Mouse (Mus musculus) T-helper 17 cell (primary cell): ENCODE measurements around the gene Cnr2.

ENCODE experiments used
- in situ Hi-C, 2 experiments: fragments of 300-600 bp; cut with MboI, MseI; formaldehyde crosslinking; loops; 1 replicate in 1 of 2; 2 replicates in 1 of 2; pipeline ENCODE4 v1.15.1; 2025; ENCODE audit warnings: high pct_unique_total_duplicates in 2 of 2

Cnr2 gene

GRCm38 (mm10) chr4:135900008-135900407 lies 4.8 kb downstream of the Cnr2 start:
- in situ Hi-C loops = loop anchor here in 1 of 2 experiments (10.0 kb wide), 1 partner anchor 195 kb away; no protein-coding TSS in a partner anchor

DNA sequence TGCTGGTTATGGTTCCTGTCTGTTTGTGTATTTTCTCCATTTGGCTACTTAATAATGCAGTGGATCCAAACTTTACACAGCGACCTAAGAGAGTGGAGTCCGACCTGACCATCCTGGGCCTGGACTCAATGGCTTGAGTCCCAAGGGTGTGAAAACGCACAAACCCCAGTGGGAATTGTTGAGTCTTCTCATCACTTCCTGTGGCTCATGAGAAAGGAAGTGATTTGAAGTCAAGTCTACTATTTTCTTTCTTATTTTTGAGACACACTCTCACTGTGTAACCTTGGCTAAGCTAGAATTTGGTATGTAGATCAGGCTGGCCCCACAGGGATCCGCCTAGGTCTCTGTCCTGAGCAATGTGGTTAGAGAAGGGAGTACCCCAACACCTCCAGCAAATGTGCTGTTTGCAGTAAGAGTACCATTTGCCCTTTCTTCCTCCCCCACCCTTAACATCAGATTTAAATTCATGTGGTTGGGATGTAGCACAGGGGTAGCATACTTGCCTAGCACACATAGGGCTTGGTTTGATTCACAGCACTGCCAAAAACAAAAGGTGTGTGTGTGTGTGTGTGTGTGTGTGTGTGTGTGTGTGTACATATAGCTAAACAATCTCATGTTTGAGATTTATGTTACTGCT lies 7.5 kb downstream of the Cnr2 start:
- in situ Hi-C loops = loop anchor here in 1 of 2 experiments (10.0 kb wide), 1 partner anchor 198 kb away; no protein-coding TSS in a partner anchor

- in situ Hi-C loops = loop anchor here in 1 of 2 experiments (10.0 kb wide), 1 partner anchor 200 kb away; no protein-coding TSS in a partner anchor
Measured at GRCm38 (mm10) chr4:135904810-135905209, 9.6 kb downstream of the Cnr2 start.

DNA sequence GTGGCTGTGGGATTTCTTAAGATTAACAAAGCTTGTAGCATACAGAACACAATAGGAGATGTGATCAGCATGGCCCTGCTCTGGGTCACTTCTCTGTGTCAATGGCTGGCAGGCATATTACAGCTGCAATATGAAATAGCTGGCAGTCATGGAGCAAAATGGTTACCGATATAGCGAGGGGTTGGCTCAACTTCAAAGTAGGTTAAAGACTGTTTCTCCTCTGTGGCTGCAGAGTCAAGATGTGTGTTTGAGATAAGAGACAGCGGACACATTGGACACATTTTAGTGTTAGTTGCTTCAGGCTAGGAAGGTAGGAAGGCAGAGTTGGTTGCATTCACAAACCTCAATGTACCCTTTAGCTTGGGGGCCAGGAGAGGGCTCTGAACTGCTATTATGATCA lies 11.4 kb downstream of the Cnr2 start:
- in situ Hi-C loops = loop anchor here in 1 of 2 experiments (10.0 kb wide), 1 partner anchor 202 kb away; no protein-coding TSS in a partner anchor

GRCm38 (mm10) chr4:135909326-135910066 lies 14.3 kb downstream of the Cnr2 start:
- in situ Hi-C loops = loop anchor here in 1 of 2 experiments (10.0 kb wide), 1 partner anchor 205 kb away; no protein-coding TSS in a partner anchor

- in situ Hi-C loops = no loop called here
Measured at GRCm38 (mm10) chr4:135911531-135911930, 16.3 kb downstream of the Cnr2 start.

- in situ Hi-C loops = no loop called here
Measured at GRCm38 (mm10) chr4:135912164-135912563, 17.0 kb downstream of the Cnr2 start.

GRCm38 (mm10) chr4:135912835-135913234 lies 17.6 kb downstream of the Cnr2 start:
- in situ Hi-C loops = no loop called here

DNA sequence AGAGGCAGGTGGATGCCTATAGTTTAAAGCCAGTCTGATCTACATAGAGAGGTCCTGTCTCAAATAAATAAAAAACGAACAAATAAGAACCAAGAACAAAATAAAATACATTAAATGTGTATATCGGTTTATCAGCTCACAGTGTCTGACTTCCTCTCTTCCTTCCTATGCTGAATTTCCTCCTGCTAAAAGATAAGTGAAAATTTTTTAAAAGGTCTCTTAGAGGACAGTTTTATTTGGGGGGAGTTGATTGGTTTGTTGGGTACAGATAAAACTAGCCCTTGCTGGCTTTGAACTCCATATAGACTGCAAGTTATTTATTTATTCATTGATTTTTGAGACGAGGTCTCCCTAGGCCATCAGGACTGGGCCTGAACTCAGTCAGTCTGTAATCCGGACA lies 18.2 kb downstream of the Cnr2 start:
- in situ Hi-C loops = no loop called here

GRCm38 (mm10) chr4:135918635-135919279 lies 23.6 kb downstream of the Cnr2 start:
- in situ Hi-C loops = no loop called here

GRCm38 (mm10) chr4:135919280-135919639 lies 24.1 kb downstream of the Cnr2 start:
- in situ Hi-C loops = no loop called here

DNA sequence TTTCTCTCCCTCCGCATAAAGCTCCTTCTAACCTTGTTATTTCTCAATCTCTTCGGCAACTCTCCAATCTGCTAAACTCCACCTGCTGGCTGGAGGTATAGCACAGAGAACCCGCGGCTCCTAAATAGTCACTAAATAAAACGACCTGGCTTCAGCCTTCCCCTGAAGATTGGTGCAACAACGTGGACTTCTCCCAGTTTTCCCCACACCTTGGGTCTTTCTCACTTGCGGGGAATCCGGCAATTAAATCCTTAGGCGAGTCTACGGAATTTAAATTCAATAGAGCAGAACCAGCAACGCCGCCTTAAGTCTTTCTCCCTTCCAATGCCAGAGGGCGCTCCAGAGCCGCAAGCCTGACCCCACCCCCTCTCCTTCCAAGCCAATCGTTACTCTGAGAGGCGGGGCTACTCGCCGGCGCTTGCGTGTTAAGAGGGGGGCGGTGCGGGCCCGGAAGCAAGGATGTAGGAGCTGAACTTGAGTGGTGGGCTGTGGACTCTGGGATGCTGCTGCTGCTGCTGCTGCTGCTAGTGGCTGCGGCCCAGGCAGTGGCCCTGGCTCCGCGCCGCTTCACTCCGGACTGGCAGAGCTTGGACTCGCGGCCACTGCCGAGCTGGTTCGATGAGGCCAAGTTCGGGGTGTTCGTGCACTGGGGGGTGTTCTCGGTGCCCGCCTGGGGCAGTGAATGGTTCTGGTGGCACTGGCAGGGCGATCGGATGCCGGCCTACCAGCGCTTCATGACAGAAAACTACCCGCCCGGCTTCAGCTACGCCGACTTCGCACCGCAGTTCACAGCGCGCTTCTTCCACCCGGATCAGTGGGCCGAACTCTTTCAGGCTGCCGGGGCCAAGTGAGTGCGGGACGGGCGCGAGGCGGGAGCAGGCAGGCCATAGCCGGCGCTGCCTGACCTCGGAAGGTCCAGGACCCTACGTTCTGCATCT lies 25.4 kb downstream of the Cnr2 start, which contains the start of gene Fuca1:
TSS of gene Fuca1 (plus strand) at position 432 of the 938 bp plus-strand sequence.
- in situ Hi-C loops = loop anchor here in 1 of 2 experiments (5.0 kb wide), 1 partner anchor 33 kb away; no protein-coding TSS in a partner anchor

- in situ Hi-C loops = loop anchor here in 1 of 2 experiments (5.0 kb wide), 1 partner anchor 34 kb away; no protein-coding TSS in a partner anchor
Measured at GRCm38 (mm10) chr4:135921257-135922120, 26.3 kb downstream of the Cnr2 start.

- in situ Hi-C loops = loop anchor here in 1 of 2 experiments (5.0 kb wide), 1 partner anchor 35 kb away; no protein-coding TSS in a partner anchor
Measured at GRCm38 (mm10) chr4:135922190-135922589, 27.0 kb downstream of the Cnr2 start.

DNA sequence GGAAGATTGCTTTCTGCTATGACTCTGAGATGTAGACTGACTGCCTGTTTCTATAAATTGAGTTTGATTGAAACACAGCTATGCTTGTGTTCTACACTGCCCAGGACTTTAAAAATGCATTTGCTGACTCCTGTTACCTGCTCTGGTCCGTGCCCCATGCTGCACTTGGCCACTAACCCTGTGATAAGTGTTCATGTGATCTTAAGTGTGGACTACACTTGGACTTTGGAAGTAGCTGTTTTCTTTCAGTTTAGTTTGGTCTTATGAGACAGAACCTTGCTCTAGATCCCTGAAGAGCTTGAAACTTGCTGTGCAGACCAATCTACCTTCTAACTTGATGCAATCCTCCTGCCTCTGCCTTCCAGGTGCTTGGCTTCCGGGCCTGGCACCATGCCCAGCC lies 29.2 kb downstream of the Cnr2 start:
- in situ Hi-C loops = loop anchor here in 1 of 2 experiments (5.0 kb wide), 1 partner anchor 37 kb away; no protein-coding TSS in a partner anchor

- in situ Hi-C loops = loop anchor here in 1 of 2 experiments (5.0 kb wide), 1 partner anchor 123 kb away; no protein-coding TSS in a partner anchor
Measured at GRCm38 (mm10) chr4:135925341-135925740, 30.1 kb downstream of the Cnr2 start.

DNA sequence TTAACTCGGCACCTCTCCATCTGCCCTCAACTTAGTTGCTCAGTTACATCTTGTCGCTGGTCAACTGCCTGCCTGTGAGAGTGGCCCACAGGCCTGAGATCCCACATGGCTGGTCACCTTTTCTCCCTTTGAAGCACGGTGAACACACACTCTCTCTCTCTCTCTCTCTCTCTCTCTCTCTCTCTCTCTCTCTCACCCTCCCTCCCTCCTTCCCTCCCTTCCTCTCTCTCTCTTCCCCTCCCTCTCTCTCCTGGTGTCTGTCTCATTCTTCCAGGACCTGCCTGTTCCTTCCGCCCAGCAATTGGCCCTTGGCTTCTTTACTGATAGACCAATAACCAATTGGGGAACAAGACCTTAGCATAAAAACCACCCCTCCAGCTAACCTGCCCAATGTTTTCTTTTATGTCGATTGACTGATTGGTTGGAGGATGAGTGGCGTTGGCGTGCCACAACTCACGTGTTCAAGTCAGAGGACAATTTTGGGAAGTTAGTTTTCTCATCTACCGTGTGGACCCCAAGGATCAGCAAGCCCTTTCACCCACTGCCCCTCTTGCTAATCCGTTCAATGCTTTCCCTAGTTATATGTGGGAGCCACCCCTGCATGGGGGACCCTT lies 31.1 kb downstream of the Cnr2 start:
- in situ Hi-C loops = loop anchor here in 1 of 2 experiments (5.0 kb wide), 1 partner anchor 124 kb away; no protein-coding TSS in a partner anchor

GRCm38 (mm10) chr4:135926861-135927260 lies 31.7 kb downstream of the Cnr2 start:
- in situ Hi-C loops = loop anchor here in 1 of 2 experiments (5.0 kb wide), 1 partner anchor 125 kb away; no protein-coding TSS in a partner anchor

- in situ Hi-C loops = loop anchor here in 1 of 2 experiments (5.0 kb wide), 1 partner anchor 126 kb away; no protein-coding TSS in a partner anchor
Measured at GRCm38 (mm10) chr4:135928376-135928775, 33.2 kb downstream of the Cnr2 start.
